Comparison of ENCODE assay signal across 8 mouse cellular contexts in genomic region chr4:134543261-134543660, GRCm38 (mm10). TPM values are rescaled to one million over a fixed set of nuclear protein-coding genes. Genes with fewer than 3 reads are reported as not detected.
DNase-seq lines count a peak whose midpoint lies in the region; ATAC-seq lines count a peak whose summit lies in the region.

No protein-coding gene starts in this region.

- no peak overlapping the region for H3K27ac ChIP-seq in hindbrain, embryonic 16.5 days (ENCODE audit: low read depth, low read length)

- H3K4me2 ChIP-seq in hindbrain, embryonic 16.5 days (ENCODE audit: low read length): no peak overlapping the region

- H3K9me3 ChIP-seq in hindbrain, embryonic 16.5 days (ENCODE audit: control insufficient read depth, low read length): no peaks in the 10 kb centered on the region

- H3K36me3 ChIP-seq in hindbrain, embryonic 16.5 days (ENCODE audit: control insufficient read depth, insufficient read depth, low read length): peaks cover 34% of the 10 kb centered on the region

- no peaks in the 10 kb centered on the region for H3K27me3 ChIP-seq in hindbrain, embryonic 16.5 days (replicated peaks; ENCODE audit: control insufficient read depth, insufficient read depth, low read length)

- no peak overlapping the region for H3K4me3 ChIP-seq in hindbrain, embryonic 16.5 days (ENCODE audit: low read length)

- peak; percentile 64 for ATAC-seq in hindbrain, embryonic 16.5 days

- 7% methylated on average over 5 of the region's 5 CpGs for WGBS in hindbrain, embryonic 16.5 days

- no peak overlapping the region for H3K9ac ChIP-seq in hindbrain, embryonic 16.5 days (ENCODE audit: low read depth, low read length)

- peaks cover 6% of the 10 kb centered on the region for H3K4me1 ChIP-seq in hindbrain, embryonic 16.5 days (ENCODE audit: control insufficient read depth, insufficient read depth, low read depth, low read length)

- peak; percentile 90 for DNase-seq in T-cell, adult 2 months (ENCODE audit: low spot score)
- DNase-seq in cerebellum, postnatal 36 days: peak; percentile 97 to 99
- DNase-seq in gastrocnemius, adult 18-20 months (ENCODE audit: low spot score): peak; percentile 93
- peak; percentile 83 for DNase-seq in left cerebral cortex, adult 11 months (ENCODE audit: low spot score)
- peak; percentile 89 to 95 for DNase-seq in lung, postnatal 4 days
- peak; percentile 96 to 97 for DNase-seq in right cerebral cortex, adult 2 months (ENCODE audit: low spot score in 2 of 2)
- peak; percentile 83 for DNase-seq in urinary bladder, postnatal 10 days (ENCODE audit: low spot score)

RNA-seq across cellular contexts. Expression of gene Mtfr1l, which starts 8.1 kb away (rescaled TPM):
- total RNA-seq in gastrocnemius, adult 18-20 months (2021): 100 to 1,000 TPM; 139 to 147 TPM
- polyA plus RNA-seq in hindbrain, embryonic 16.5 days (2015; fragmentation: Nextera tagmentation; extraction: Ambion mirVana): 176 and 182 TPM in 2 replicates

RNA-seq across cellular contexts. Expression of gene Selenon, which starts 8.7 kb away (rescaled TPM):
- total RNA-seq in gastrocnemius, adult 18-20 months (2021): 1 to 10 TPM; 4.2 to 4.9 TPM
- polyA plus RNA-seq in hindbrain, embryonic 16.5 days (2015; fragmentation: Nextera tagmentation; extraction: Ambion mirVana): 6.7 and 7.0 TPM in 2 replicates

RNA-seq across cellular contexts. Expression of gene Aunip, which starts 32.5 kb away (rescaled TPM):
- total RNA-seq in gastrocnemius, adult 18-20 months (2021): not detected
- polyA plus RNA-seq in hindbrain, embryonic 16.5 days (2015; fragmentation: Nextera tagmentation; extraction: Ambion mirVana): 2.4 and 2.9 TPM in 2 replicates

RNA-seq across cellular contexts. Expression of gene Paqr7, which starts 46.8 kb away (rescaled TPM):
- total RNA-seq in gastrocnemius, adult 18-20 months (2021): 1 to 10 TPM; 2.9 to 4.4 TPM
- polyA plus RNA-seq in hindbrain, embryonic 16.5 days (2015; fragmentation: Nextera tagmentation; extraction: Ambion mirVana): 40.5 and 46.7 TPM in 2 replicates
